Mouse (Mus musculus) activated CD4-positive, CD25-positive, alpha-beta regulatory T cell, adult 4 months (primary cell): ENCODE results near the gene Vmn1r94. TPM values are rescaled to one million over a fixed set of nuclear protein-coding genes. Genes with fewer than 3 reads are reported as not detected.
"Not testable (repeated sequence)": the region's sequence is repeated elsewhere in the genome, so short reads cannot be mapped to it uniquely, and the experiment has no call there.

Source experiments
- ATAC-seq: one replicate; pipeline ENCODE4 v1.8.0; 2017
- polyA plus RNA-seq, 2 experiments: library from polyadenylated mRNA; unstranded; fragments of 100-300 nt; shearing (Covaris generic); gene quantifications; one replicate each; pipeline ENCODE4 v1.2.1; 2017

Vmn1r94 gene
- not detected for polyA plus RNA-seq

DNA sequence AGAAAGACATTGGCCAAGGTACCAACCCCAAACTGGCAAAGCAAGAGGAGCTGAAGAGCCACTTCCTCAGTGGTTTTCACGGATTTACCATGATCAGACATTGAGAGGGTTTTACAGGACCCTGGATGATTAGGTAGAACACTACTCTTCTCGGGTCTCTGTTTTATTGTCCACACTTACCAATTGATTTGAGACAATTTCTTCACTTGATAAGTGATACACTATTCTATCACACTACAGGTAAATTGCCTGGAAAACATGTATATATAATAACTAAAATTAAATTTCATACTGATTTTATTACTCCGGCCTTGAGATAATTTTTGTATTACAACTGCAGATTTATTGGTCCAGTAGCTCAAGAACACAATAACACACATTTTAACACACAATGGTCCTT lies at the start of gene Vmn1r94:
Gene Vmn1r94 (minus strand): TSS at position 101 of the 400 bp plus-strand sequence.
- not testable (repeated sequence) for ATAC-seq

DNA sequence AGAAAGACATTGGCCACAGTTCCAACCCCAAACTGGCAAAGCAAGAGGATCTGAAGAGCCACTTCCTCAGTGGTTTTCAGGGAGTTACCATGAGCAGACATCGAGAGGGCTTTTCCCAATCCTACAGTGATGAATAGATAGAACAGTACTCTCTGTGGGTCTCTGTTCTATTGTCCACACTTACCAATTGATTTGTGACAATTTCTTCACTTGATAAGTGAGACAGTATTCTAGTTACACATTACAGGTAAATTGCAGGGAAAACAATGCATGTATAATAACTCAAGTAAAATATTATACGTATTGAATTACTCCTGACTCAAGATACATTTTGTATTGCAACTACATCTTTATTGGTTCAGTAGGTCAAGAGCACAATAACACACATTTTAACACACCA lies 37.3 kb upstream of the Vmn1r94 start, which contains the start of gene Gm6164:
Gene Gm6164 (minus strand): TSS at position 101 of the 400 bp plus-strand sequence.
- not testable (repeated sequence) for ATAC-seq

DNA sequence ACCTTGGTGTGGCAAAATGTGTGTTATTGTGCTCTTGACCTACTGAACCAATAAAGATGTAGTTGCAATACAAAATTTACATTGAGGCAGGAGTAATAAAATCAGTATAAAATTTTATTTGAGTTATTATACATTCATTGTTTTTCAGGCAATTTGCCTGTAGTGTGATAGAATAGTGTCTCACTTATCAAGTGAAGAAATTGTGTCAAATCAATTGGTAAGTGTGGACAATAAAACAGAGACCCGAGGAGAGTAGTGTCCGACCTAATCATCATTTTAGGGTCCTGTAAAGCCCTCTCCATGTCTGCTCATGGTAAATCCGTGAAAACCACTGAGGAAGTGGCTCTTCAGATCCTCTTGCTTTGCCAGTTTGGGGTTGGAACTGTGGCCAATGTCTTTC lies 25.2 kb upstream of the Vmn1r94 start, which contains the start of gene Vmn1r95:
Gene Vmn1r95 (plus strand): TSS at position 301 of the 400 bp plus-strand sequence.
- ATAC-seq, result not testable (repeated sequence)

DNA sequence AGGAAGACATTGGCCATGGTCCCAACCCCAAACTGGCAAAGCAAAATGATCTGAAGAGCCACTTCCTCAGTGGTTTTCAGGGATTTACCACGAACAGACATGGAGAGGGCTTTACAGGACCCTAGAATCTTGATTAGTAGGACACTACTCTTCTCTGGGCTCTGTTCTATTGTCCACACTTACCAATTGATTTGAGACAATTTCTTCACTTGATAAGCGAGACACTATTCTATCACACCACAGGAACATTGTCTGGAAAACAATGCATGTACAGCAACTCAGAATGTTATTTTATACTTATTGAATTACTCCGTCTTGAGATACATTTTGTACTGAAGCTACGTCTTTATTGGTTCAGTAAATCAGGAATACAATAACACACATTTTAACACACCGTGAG lies 29.2 kb downstream of the Vmn1r94 start, which contains the start of gene Vmn1r93:
Gene Vmn1r93 (minus strand): TSS at position 101 of the 400 bp plus-strand sequence.
- not testable (repeated sequence) for ATAC-seq

DNA sequence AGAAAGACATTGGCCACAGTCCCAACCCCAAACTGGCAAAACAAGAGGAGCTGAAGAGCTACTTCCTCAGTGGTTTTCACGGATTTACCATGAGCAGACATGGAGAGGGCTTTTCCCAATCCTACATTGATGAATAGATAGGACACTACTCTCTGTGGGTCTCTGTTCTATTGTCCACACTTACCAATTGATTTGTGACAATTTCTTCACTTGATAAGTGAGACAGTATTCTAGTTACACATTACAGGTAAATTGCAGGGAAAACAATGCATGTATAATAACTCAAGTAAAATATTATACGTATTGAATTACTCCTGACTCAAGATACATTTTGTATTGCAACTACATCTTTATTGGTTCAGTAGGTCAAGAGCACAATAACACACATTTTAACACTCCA lies 45.7 kb downstream of the Vmn1r94 start, which contains the start of gene Gm16442:
Gene Gm16442 (minus strand): TSS at position 101 of the 400 bp plus-strand sequence.
- ATAC-seq, result not testable (repeated sequence)

Other genes starting within 250 kb of the Vmn1r94 start
- gene Pvr, start 247.2 kb downstream of the Vmn1r94 start, polyA plus RNA-seq, result 10 to 100 TPM; 17.4 to 24.1 TPM
- gene Igsf23, start 217.6 kb downstream of the Vmn1r94 start, polyA plus RNA-seq, result 1 to 10 TPM; 7.5 to 8.9 TPM
- not detected for gene Ceacam20, start 203.0 kb downstream of the Vmn1r94 start, polyA plus RNA-seq
- not detected for gene Nlrp9b, start 176.9 kb downstream of the Vmn1r94 start, polyA plus RNA-seq
- gene Vmn1r91, start 68.7 kb downstream of the Vmn1r94 start, polyA plus RNA-seq, result under 1 TPM in 1 of 2 experiments, not detected in 1; 0.24 TPM
- not detected for gene Gm16442, start 45.8 kb downstream of the Vmn1r94 start, polyA plus RNA-seq
- gene Vmn1r93, start 29.3 kb downstream of the Vmn1r94 start, polyA plus RNA-seq, result not detected
- gene Vmn1r95, start 25.3 kb upstream of the Vmn1r94 start, polyA plus RNA-seq, result not detected
- not detected for gene Gm6164, start 37.2 kb upstream of the Vmn1r94 start, polyA plus RNA-seq
- not detected for gene Gm4498, start 65.5 kb upstream of the Vmn1r94 start, polyA plus RNA-seq
- not detected for gene Gm5890, start 94.5 kb upstream of the Vmn1r94 start, polyA plus RNA-seq
- not detected for gene Gm4133, start 165.7 kb upstream of the Vmn1r94 start, polyA plus RNA-seq
- gene Gm5728, start 207.0 kb upstream of the Vmn1r94 start, polyA plus RNA-seq, result not detected
- gene Vmn1r100, start 249.6 kb upstream of the Vmn1r94 start, polyA plus RNA-seq, result not detected